Mouse (Mus musculus): ENCODE measurements around the gene Fbxw7. TPM values are rescaled to one million over a fixed set of nuclear protein-coding genes. Genes with fewer than 3 reads are reported as not detected.
A peak's percentile ranks its signal among the peaks of the same experiment; 100 is the strongest.

The Fbxw7 gene
- total and polyA plus RNA-seq, 2 experiments from 2014 or later: 13.8 to 21.6 TPM

GRCm38 (mm10) chr3:84806206-84806605 is 8.9 kb upstream of the Fbxw7 start:
- Histone ChIP-seq H3K9ac (replicated peaks; ENCODE audit: low read depth, low read length) (no peak overlapping the region), H3K27me3 (ENCODE audit: control insufficient read depth, insufficient read depth, low read length) (no peaks in the 10 kb centered on the region), H3K4me1 (ENCODE audit: control insufficient read depth, insufficient read depth) (no peaks in the 10 kb centered on the region), H3K27ac (ENCODE audit: low read depth) (no peak overlapping the region), H3K9me3 (replicated peaks; ENCODE audit: control insufficient read depth, low read length) (no peaks in the 10 kb centered on the region), H3K4me3 (ENCODE audit: low read depth, low read length) (no peak overlapping the region), H3K36me3 (replicated peaks; ENCODE audit: control insufficient read depth, insufficient read depth, low read length) (no peaks in the 10 kb centered on the region), H3K4me2 (ENCODE audit: low read depth, low read length) (no peak overlapping the region)
- TF ChIP-seq EP300 (IDR thresholded peaks at IDR 0.05; ENCODE audit: low read depth) (no peak), CTCF (IDR thresholded peaks at IDR 0.05; ENCODE audit: low read depth) (no peak)
- DNase-seq (ENCODE audit: low spot score) (no peak), ATAC-seq (ENCODE audit: insufficient read depth, low read depth) (no peak)
- 56% methylated on average over 2 of the region's 2 CpGs for WGBS

GRCm38 (mm10) chr3:84807826-84808225 is 7.2 kb upstream of the Fbxw7 start:
- Histone ChIP-seq H3K4me1 (ENCODE audit: control insufficient read depth, insufficient read depth) (0 out of 2 replicates have a peak, but pooled peaks cover under 1% of the 10 kb centered on the region), H3K9ac (replicated peaks; ENCODE audit: low read depth, low read length) (no peak overlapping the region), H3K36me3 (replicated peaks; ENCODE audit: control insufficient read depth, insufficient read depth, low read length) (no peaks in the 10 kb centered on the region), H3K9me3 (replicated peaks; ENCODE audit: control insufficient read depth, low read length) (no peaks in the 10 kb centered on the region), H3K27ac (ENCODE audit: low read depth) (no peak overlapping the region), H3K4me3 (ENCODE audit: low read depth, low read length) (no peak overlapping the region), H3K27me3 (ENCODE audit: control insufficient read depth, insufficient read depth, low read length) (no peaks in the 10 kb centered on the region), H3K4me2 (ENCODE audit: low read depth, low read length) (no peak overlapping the region)
- ATAC-seq (ENCODE audit: insufficient read depth, low read depth) (no peak), DNase-seq (ENCODE audit: low spot score) (no peak)
- whole genome bisulfite sequencing: 66% methylated on average over 3 of the region's 3 CpGs
- no peak for TF ChIP-seq EP300 (IDR thresholded peaks at IDR 0.05; ENCODE audit: low read depth)
- TF ChIP-seq CTCF (IDR thresholded peaks at IDR 0.05; ENCODE audit: low read depth): no peak

DNA sequence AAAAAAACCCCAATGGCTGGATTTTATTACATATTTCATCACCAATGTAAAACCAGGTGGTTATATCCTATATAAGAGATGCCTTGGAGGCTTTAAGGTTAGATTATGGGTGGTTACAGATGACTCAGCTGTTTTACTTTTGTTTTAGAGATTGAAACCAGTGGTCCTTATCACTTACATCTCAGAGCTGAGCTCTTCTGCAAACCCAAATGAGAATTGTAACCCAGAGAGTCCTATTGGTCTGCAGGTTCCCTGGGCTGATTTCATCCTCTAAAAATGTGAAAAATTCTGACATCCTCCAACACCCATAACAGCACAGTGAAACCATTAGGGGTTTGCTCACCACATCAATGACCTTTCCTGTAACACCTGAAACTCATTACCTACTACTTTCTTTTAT is 6.2 kb upstream of the Fbxw7 start:
- ATAC-seq (ENCODE audit: insufficient read depth, low read depth) (no peak), DNase-seq (ENCODE audit: low spot score) (no peak)
- Histone ChIP-seq H3K9ac (replicated peaks; ENCODE audit: low read depth, low read length) (no peak overlapping the region), H3K4me3 (ENCODE audit: low read depth, low read length) (no peak overlapping the region), H3K36me3 (replicated peaks; ENCODE audit: control insufficient read depth, insufficient read depth, low read length) (no peaks in the 10 kb centered on the region), H3K27me3 (ENCODE audit: control insufficient read depth, insufficient read depth, low read length) (no peaks in the 10 kb centered on the region), H3K27ac (ENCODE audit: low read depth) (no peak overlapping the region), H3K9me3 (replicated peaks; ENCODE audit: control insufficient read depth, low read length) (no peaks in the 10 kb centered on the region), H3K4me2 (ENCODE audit: low read depth, low read length) (no peak overlapping the region), H3K4me1 (ENCODE audit: control insufficient read depth, insufficient read depth) (0 out of 2 replicates have a peak, but pooled peaks cover 3% of the 10 kb centered on the region)
- no peak for TF ChIP-seq EP300 (IDR thresholded peaks at IDR 0.05; ENCODE audit: low read depth)
- no peak for TF ChIP-seq CTCF (IDR thresholded peaks at IDR 0.05; ENCODE audit: low read depth)

DNA sequence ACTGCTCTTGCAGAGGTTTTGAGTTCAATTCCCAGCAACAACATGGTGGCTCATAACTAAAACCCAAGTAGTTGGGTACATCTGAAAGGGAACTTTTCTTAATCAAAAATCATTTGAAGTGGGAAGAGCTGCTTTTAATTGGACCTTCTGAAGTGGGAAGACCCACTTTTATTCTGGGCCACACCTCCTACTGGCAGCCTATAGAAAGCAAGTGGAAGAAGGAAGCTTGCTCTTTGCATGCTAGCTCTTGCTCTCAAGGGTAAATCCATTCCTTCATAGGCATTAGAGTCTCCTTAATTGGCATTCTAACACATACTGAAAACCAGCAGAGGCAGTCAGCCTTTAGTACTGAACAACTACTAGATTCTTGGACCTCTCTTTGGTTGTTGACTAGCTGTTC is 4.3 kb upstream of the Fbxw7 start:
- TF ChIP-seq EP300 (IDR thresholded peaks at IDR 0.05; ENCODE audit: low read depth) (no peak), CTCF (IDR thresholded peaks at IDR 0.05; ENCODE audit: low read depth) (no peak)
- ATAC-seq (ENCODE audit: insufficient read depth, low read depth): no peak

GRCm38 (mm10) chr3:84813436-84814156 is 1.5 kb upstream of the Fbxw7 start:
- no peak for TF ChIP-seq CTCF (IDR thresholded peaks at IDR 0.05; ENCODE audit: low read depth)
- TF ChIP-seq EP300 (IDR thresholded peaks at IDR 0.05; ENCODE audit: low read depth): no peak
- H3K4me3 ChIP-seq (ENCODE audit: low read depth, low read length): peak overlapping the region; percentile 97
- no peaks in the 10 kb centered on the region for H3K27me3 ChIP-seq (ENCODE audit: control insufficient read depth, insufficient read depth, low read length)
- ATAC-seq (ENCODE audit: insufficient read depth, low read depth): peak; percentile 15; the same call in 1 of the 2 replicates
- H3K9me3 ChIP-seq (replicated peaks; ENCODE audit: control insufficient read depth, low read length): no peaks in the 10 kb centered on the region
- H3K4me2 ChIP-seq (ENCODE audit: low read depth, low read length): peak overlapping the region; percentile 83
- peak overlapping the region; percentile 86 for H3K27ac ChIP-seq (ENCODE audit: low read depth)
- H3K4me1 ChIP-seq (ENCODE audit: control insufficient read depth, insufficient read depth): peaks cover 16% of the 10 kb centered on the region
- 2% methylated on average over 29 of the region's 29 CpGs for WGBS
- DNase-seq (ENCODE audit: low spot score): no peak
- H3K36me3 ChIP-seq (replicated peaks; ENCODE audit: control insufficient read depth, insufficient read depth, low read length): 0 out of 2 replicates have a peak, but pooled peaks cover under 1% of the 10 kb centered on the region
- H3K9ac ChIP-seq (replicated peaks; ENCODE audit: low read depth, low read length): peak overlapping the region; percentile 78

More for the DNA sequence above, 4.3 kb upstream of the Fbxw7 start:
- Histone ChIP-seq H3K9ac (replicated peaks; ENCODE audit: low read depth, low read length) (no peak overlapping the region), H3K36me3 (replicated peaks; ENCODE audit: control insufficient read depth, insufficient read depth, low read length) (no peaks in the 10 kb centered on the region), H3K27me3 (ENCODE audit: control insufficient read depth, insufficient read depth, low read length) (no peaks in the 10 kb centered on the region), H3K27ac (ENCODE audit: low read depth) (no peak overlapping the region), H3K9me3 (replicated peaks; ENCODE audit: control insufficient read depth, low read length) (no peaks in the 10 kb centered on the region), H3K4me2 (ENCODE audit: low read depth, low read length) (no peak overlapping the region), H3K4me1 (ENCODE audit: control insufficient read depth, insufficient read depth) (peaks cover 7% of the 10 kb centered on the region), H3K4me3 (ENCODE audit: low read depth, low read length) (no peak overlapping the region)
- no peak for DNase-seq (ENCODE audit: low spot score)
